In the genomic region with DNA sequence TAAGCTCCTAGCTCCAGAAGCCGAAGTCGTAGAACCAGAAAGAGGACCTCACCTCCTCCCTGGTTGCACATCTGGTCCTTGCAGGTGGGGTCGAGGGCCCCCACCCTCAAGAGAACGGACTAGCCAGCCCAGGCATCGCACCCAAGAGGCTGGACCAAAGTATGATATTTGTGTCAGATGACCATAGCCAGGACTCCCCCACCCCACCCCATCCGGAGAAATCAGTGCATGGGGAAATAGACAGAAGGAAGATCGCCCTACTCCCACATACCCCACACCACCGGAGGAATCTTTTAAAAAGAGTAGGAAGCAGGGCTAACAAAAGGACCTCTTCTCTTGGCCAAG, we compare ENCODE assay signal across 9 mouse cellular contexts. TPM values are rescaled to one million over a fixed set of nuclear protein-coding genes. Genes with fewer than 3 reads are reported as not detected.
A peak's percentile ranks its signal among the peaks of the same experiment; 100 is the strongest.
DNase-seq lines count a peak whose midpoint lies in the region; ATAC-seq lines count a peak whose summit lies in the region.
"Had no signal": no experiment of that assay in that cellular context is flagged by ENCODE, and none has a peak within 500 bp of the region (broad histone marks: within the 10 kb centered on the region; RNA-seq: fewer than 3 reads in every experiment).

No protein-coding gene starts in this region.

- DNase-seq in heart, postnatal 25 days (ENCODE audit: low spot score), result no peak
- DNase-seq in cerebellum, adult 18-20 months, result no peak
- DNase-seq in cerebellum, postnatal 36 days, result no peak
- DNase-seq in gastrocnemius, postnatal 10 days, result no peak

- H3K4me1 ChIP-seq in heart, embryonic 15.5 days (replicated peaks), result peaks cover 51% of the 10 kb centered on the region
- peaks cover 6% of the 10 kb centered on the region for H3K4me1 ChIP-seq in brown adipose tissue, adult 24 weeks (ENCODE audit: control insufficient read depth, insufficient read depth, insufficient read length, low read length)
- peaks cover 18% of the 10 kb centered on the region for H3K4me1 ChIP-seq in hindbrain, embryonic 12.5 days
- peaks cover 21% of the 10 kb centered on the region for H3K4me1 ChIP-seq in midbrain, embryonic 13.5 days (replicated peaks)

- H3K4me2 ChIP-seq in heart, embryonic 15.5 days, result peak overlapping the region; percentile 88
- peak overlapping the region; percentile 99 for H3K4me2 ChIP-seq in hindbrain, embryonic 12.5 days (replicated peaks)
- H3K4me2 ChIP-seq in midbrain, embryonic 13.5 days (replicated peaks), result peak overlapping the region; percentile 99

- whole genome bisulfite sequencing in heart, embryonic 15.5 days, result 28% methylated on average over 8 of the region's 8 CpGs
- 56% methylated on average over 8 of the region's 8 CpGs for WGBS in hindbrain, embryonic 12.5 days
- 44% methylated on average over 8 of the region's 8 CpGs for WGBS in midbrain, embryonic 13.5 days

- no peaks in the 10 kb centered on the region for H3K9me3 ChIP-seq in heart, embryonic 15.5 days (replicated peaks)
- no peaks in the 10 kb centered on the region for H3K9me3 ChIP-seq in hindbrain, embryonic 12.5 days (replicated peaks)
- H3K9me3 ChIP-seq in midbrain, embryonic 13.5 days, result no peaks in the 10 kb centered on the region
- H3K9me3 ChIP-seq: G1E had no signal

- intact Hi-C loops in heart, postnatal 25 days (cut with DNase I), result no loop called here

- peak overlapping the region; percentile 68 for H3K9ac ChIP-seq in heart, embryonic 15.5 days
- peak overlapping the region; percentile 64; the same call in 1 of the 2 replicates for H3K9ac ChIP-seq in hindbrain, embryonic 12.5 days
- peak overlapping the region; percentile 75; the same call in 1 of the 2 replicates for H3K9ac ChIP-seq in midbrain, embryonic 13.5 days (replicated peaks)

- peak overlapping the region; percentile 65 for H3K4me3 ChIP-seq in heart, embryonic 15.5 days
- H3K4me3 ChIP-seq in brown adipose tissue, adult 24 weeks (ENCODE audit: insufficient read depth, low read depth, low read length), result peak overlapping the region; percentile 69
- peak overlapping the region; percentile 54; the same call in 1 of the 2 replicates for H3K4me3 ChIP-seq in hindbrain, embryonic 12.5 days
- H3K4me3 ChIP-seq in midbrain, embryonic 13.5 days (replicated peaks), result peak overlapping the region; percentile 54

- peaks cover 10% of the 10 kb centered on the region for H3K27me3 ChIP-seq in heart, embryonic 15.5 days
- H3K27me3 ChIP-seq in hindbrain, embryonic 12.5 days, result peaks cover 80% of the 10 kb centered on the region
- H3K27me3 ChIP-seq in midbrain, embryonic 13.5 days, result peaks cover 79% of the 10 kb centered on the region

- H3K36me3 ChIP-seq in heart, embryonic 15.5 days, result no peaks in the 10 kb centered on the region
- no peaks in the 10 kb centered on the region for H3K36me3 ChIP-seq in hindbrain, embryonic 12.5 days
- H3K36me3 ChIP-seq in midbrain, embryonic 13.5 days, result peaks cover 5% of the 10 kb centered on the region; the same call in 1 of the 2 replicates
- H3K36me3 ChIP-seq: G1E had no signal

- no peak for ATAC-seq in heart, embryonic 15.5 days (replicated peaks; ENCODE audit: insufficient number of reproducible peaks, insufficient read depth, low FRiP score, low read depth)
- ATAC-seq in hindbrain, embryonic 12.5 days (ENCODE audit: low FRiP score), result no peak
- no peak for ATAC-seq in midbrain, embryonic 13.5 days

- H3K27ac ChIP-seq in heart, embryonic 15.5 days, result peak overlapping the region; percentile 94
- H3K27ac ChIP-seq in brown adipose tissue, adult 24 weeks (replicated peaks; ENCODE audit: low read depth, low read length), result peak overlapping the region; percentile 24
- no peak overlapping the region for H3K27ac ChIP-seq in hindbrain, embryonic 12.5 days
- no peak overlapping the region for H3K27ac ChIP-seq in midbrain, embryonic 13.5 days

RNA-seq across cellular contexts. Expression of a gene that starts 0.9 kb away (rescaled TPM):
- polyA plus RNA-seq in heart, embryonic 15.5 days (2015; fragmentation: Nextera tagmentation; extraction: Ambion mirVana), result 42.4 and 43.7 TPM in 2 replicates
- 100 to 1,000 TPM; 203 to 217 TPM for total RNA-seq in heart, postnatal 25 days (2021)
- polyA plus RNA-seq in brown adipose tissue, adult 24 weeks (2012; ENCODE audit: insufficient read depth, insufficient read length, missing spikeins), result 1.7 and 5.1 TPM in 2 replicates
- 0.09 and 0.52 TPM in 2 replicates for polyA plus RNA-seq in hindbrain, embryonic 12.5 days (2016; fragmentation: Nextera tagmentation; extraction: Ambion mirVana)
- 0.06 TPM in 1 of 2 replicates, not detected in the other for polyA plus RNA-seq in midbrain, embryonic 13.5 days (2015; fragmentation: Nextera tagmentation; extraction: Ambion mirVana)
- 10 to 100 TPM; 61.7 to 67.7 TPM for total RNA-seq in gastrocnemius, postnatal 10 days (2021)
- polyA plus RNA-seq: G1E had no signal

RNA-seq across cellular contexts. Expression of a gene that starts 26.4 kb away (rescaled TPM):
- polyA plus RNA-seq in heart, embryonic 15.5 days (2015; fragmentation: Nextera tagmentation; extraction: Ambion mirVana), result 3.2 and 4.9 TPM in 2 replicates
- 10 to 100 TPM; 10.7 to 11.7 TPM for total RNA-seq in heart, postnatal 25 days (2021)
- polyA plus RNA-seq in brown adipose tissue, adult 24 weeks (2012; ENCODE audit: insufficient read depth, insufficient read length, missing spikeins), result 1.2 and 1.6 TPM in 2 replicates
- 28.3 and 29.2 TPM in 2 replicates for polyA plus RNA-seq in hindbrain, embryonic 12.5 days (2016; fragmentation: Nextera tagmentation; extraction: Ambion mirVana)
- 20.8 and 27.6 TPM in 2 replicates for polyA plus RNA-seq in midbrain, embryonic 13.5 days (2015; fragmentation: Nextera tagmentation; extraction: Ambion mirVana)
- 1 to 10 TPM; 7.2 to 9.3 TPM for total RNA-seq in gastrocnemius, postnatal 10 days (2021)

RNA-seq across cellular contexts. Expression of a gene that starts 30.3 kb away (rescaled TPM):
- polyA plus RNA-seq in heart, embryonic 15.5 days (2015; fragmentation: Nextera tagmentation; extraction: Ambion mirVana), result 6.8 and 10.0 TPM in 2 replicates
- 10 to 100 TPM; 51.3 TPM for total RNA-seq in heart, postnatal 25 days (2021)
- 13.6 and 15.6 TPM in 2 replicates for polyA plus RNA-seq in brown adipose tissue, adult 24 weeks (2012; ENCODE audit: insufficient read depth, insufficient read length, missing spikeins)
- 10.9 and 13.4 TPM in 2 replicates for polyA plus RNA-seq in hindbrain, embryonic 12.5 days (2016; fragmentation: Nextera tagmentation; extraction: Ambion mirVana)
- polyA plus RNA-seq in midbrain, embryonic 13.5 days (2015; fragmentation: Nextera tagmentation; extraction: Ambion mirVana), result 13.6 and 14.9 TPM in 2 replicates
- total RNA-seq in gastrocnemius, postnatal 10 days (2021), result 10 to 100 TPM; 31.5 to 39.9 TPM

RNA-seq across cellular contexts. Expression of a gene that starts 51.8 kb away (rescaled TPM):
- 2.2 and 4.5 TPM in 2 replicates for polyA plus RNA-seq in heart, embryonic 15.5 days (2015; fragmentation: Nextera tagmentation; extraction: Ambion mirVana)
- total RNA-seq in heart, postnatal 25 days (2021), result 1 to 10 TPM; 1.9 to 2.0 TPM
- 13.4 and 16.1 TPM in 2 replicates for polyA plus RNA-seq in brown adipose tissue, adult 24 weeks (2012; ENCODE audit: insufficient read depth, insufficient read length, missing spikeins)
- polyA plus RNA-seq in hindbrain, embryonic 12.5 days (2016; fragmentation: Nextera tagmentation; extraction: Ambion mirVana), result 3.5 and 4.2 TPM in 2 replicates
- polyA plus RNA-seq in midbrain, embryonic 13.5 days (2015; fragmentation: Nextera tagmentation; extraction: Ambion mirVana), result 2.4 and 2.6 TPM in 2 replicates
- total RNA-seq in gastrocnemius, postnatal 10 days (2021), result under 1 TPM; 0.70 to 0.81 TPM

RNA-seq across cellular contexts. Expression of a gene that starts 52.7 kb away (rescaled TPM):
- polyA plus RNA-seq in heart, embryonic 15.5 days (2015; fragmentation: Nextera tagmentation; extraction: Ambion mirVana), result 26.3 and 32.2 TPM in 2 replicates
- 1 to 10 TPM; 8.4 to 9.6 TPM for total RNA-seq in heart, postnatal 25 days (2021)
- polyA plus RNA-seq in brown adipose tissue, adult 24 weeks (2012; ENCODE audit: insufficient read depth, insufficient read length, missing spikeins), result 7.7 and 8.4 TPM in 2 replicates
- 29.7 and 32.3 TPM in 2 replicates for polyA plus RNA-seq in hindbrain, embryonic 12.5 days (2016; fragmentation: Nextera tagmentation; extraction: Ambion mirVana)
- 16.2 and 16.3 TPM in 2 replicates for polyA plus RNA-seq in midbrain, embryonic 13.5 days (2015; fragmentation: Nextera tagmentation; extraction: Ambion mirVana)
- 10 to 100 TPM in 1 of 2 experiments, 1 to 10 TPM in 1; 7.7 to 10.0 TPM for total RNA-seq in gastrocnemius, postnatal 10 days (2021)

Comparison
In these comparisons a context has a peak if more than half of its experiments do, and no peak if none do; other contexts are left out.
1. H3K27ac ChIP-seq: peak in heart, embryonic 15.5 days (single experiment) and brown adipose tissue, adult 24 weeks (single experiment); none in hindbrain, embryonic 12.5 days (single experiment) and midbrain, embryonic 13.5 days (single experiment).
2. Peak in every context shown above with its lines, with median percentiles within 50 percentile points of each other: H3K4me2 ChIP-seq, H3K4me3 ChIP-seq and H3K9ac ChIP-seq.